Mouse (Mus musculus) colon, adult 2 months (tissue): ENCODE results near the gene Cc2d1a. TPM values are rescaled to one million over a fixed set of nuclear protein-coding genes. Genes with fewer than 3 reads are reported as not detected.

Experiments
- polyA plus RNA-seq: library from polyadenylated mRNA; depleted of rRNA; stranded (reverse); fragments of >200 nt; gene quantifications from 2 replicates; pipeline ENCODE4 v1.2.3, GENCODE M21; 2012; rRNA removed

The Cc2d1a gene
- 52.7 and 53.1 TPM in 2 replicates for polyA plus RNA-seq

GRCm38 (mm10) chr8:84147769-84148530 lies at the start of gene Cc2d1a, which contains the start of gene 4930432K21Rik:
Gene Cc2d1a (minus strand): TSS chr8:84147936.
Gene 4930432K21Rik (plus strand): TSS chr8:84148025.

GRCm38 (mm10) chr8:84185117-84185516 lies 37.4 kb upstream of the Cc2d1a start, which contains the start of gene Nanos3:
Gene Nanos3 (minus strand): TSS chr8:84185217.

GRCm38 (mm10) chr8:84125656-84126055 lies 22.1 kb downstream of the Cc2d1a start, which contains the start of gene Podnl1:
Gene Podnl1 (plus strand): TSS chr8:84125989.

GRCm38 (mm10) chr8:84104697-84105609 lies 42.8 kb downstream of the Cc2d1a start, which contains the start of gene Dcaf15:
Gene Dcaf15 (minus strand): TSS chr8:84104768.

Other genes starting within 250 kb of the Cc2d1a start
- 37.4 and 40.7 TPM in 2 replicates for gene Adgrl1, start 247.8 kb downstream of the Cc2d1a start, polyA plus RNA-seq
- 0.50 and 0.92 TPM in 2 replicates for gene Gm10644, start 192.7 kb downstream of the Cc2d1a start, polyA plus RNA-seq
- 23.6 and 30.4 TPM in 2 replicates for gene Asf1b, start 192.4 kb downstream of the Cc2d1a start, polyA plus RNA-seq
- gene Prkaca, start 174.9 kb downstream of the Cc2d1a start, polyA plus RNA-seq, result 58.4 and 58.7 TPM in 2 replicates
- 40.8 and 46.4 TPM in 2 replicates for gene Samd1, start 150.3 kb downstream of the Cc2d1a start, polyA plus RNA-seq
- 0.08 and 0.22 TPM in 2 replicates for gene 1700067K01Rik, start 146.4 kb downstream of the Cc2d1a start, polyA plus RNA-seq
- gene 2210011C24Rik, start 135.8 kb downstream of the Cc2d1a start, polyA plus RNA-seq, result 19.5 and 23.1 TPM in 2 replicates
- 0.09 TPM in 1 of 2 replicates, not detected in the other for gene Palm3, start 126.5 kb downstream of the Cc2d1a start, polyA plus RNA-seq
- 2.8 and 3.3 TPM in 2 replicates for gene Il27ra, start 105.3 kb downstream of the Cc2d1a start, polyA plus RNA-seq
- 0.50 TPM in 1 of 2 replicates, not detected in the other for gene Rln3, start 102.9 kb downstream of the Cc2d1a start, polyA plus RNA-seq
- 0.44 and 0.49 TPM in 2 replicates for gene Gm10643, start 82.8 kb downstream of the Cc2d1a start, polyA plus RNA-seq
- 36.9 and 44.9 TPM in 2 replicates for gene Rfx1, start 81.1 kb downstream of the Cc2d1a start, polyA plus RNA-seq
- 69.0 and 79.6 TPM in 2 replicates for gene Dcaf15, start 43.2 kb downstream of the Cc2d1a start, polyA plus RNA-seq
- gene Podnl1, start 21.9 kb downstream of the Cc2d1a start, polyA plus RNA-seq, result 2.7 and 3.7 TPM in 2 replicates
- 0.84 and 0.97 TPM in 2 replicates for gene 4930432K21Rik, start 89 bp upstream of the Cc2d1a start, polyA plus RNA-seq
- gene Nanos3, start 37.3 kb upstream of the Cc2d1a start, polyA plus RNA-seq, result 0.19 and 0.41 TPM in 2 replicates
- gene Zswim4, start 89.1 kb upstream of the Cc2d1a start, polyA plus RNA-seq, result 18.7 and 20.1 TPM in 2 replicates
- 94.9 and 130 TPM in 2 replicates for gene D8Ertd738e, start 101.8 kb upstream of the Cc2d1a start, polyA plus RNA-seq
- gene Mri1, start 109.4 kb upstream of the Cc2d1a start, polyA plus RNA-seq, result 72.4 and 103 TPM in 2 replicates
- gene Ccdc130, start 122.4 kb upstream of the Cc2d1a start, polyA plus RNA-seq, result 22.7 and 47.4 TPM in 2 replicates
- 26.7 and 27.6 TPM in 2 replicates for gene Cacna1a, start 240.5 kb upstream of the Cc2d1a start, polyA plus RNA-seq